Mouse (Mus musculus): ENCODE measurements around the gene Ggt7.
A peak's percentile ranks its signal among the peaks of the same experiment; 100 is the strongest.
"Not testable (repeated sequence)": the region's sequence is repeated elsewhere in the genome, so short reads cannot be mapped to it uniquely, and the experiment has no call there.

The Ggt7 gene

DNA sequence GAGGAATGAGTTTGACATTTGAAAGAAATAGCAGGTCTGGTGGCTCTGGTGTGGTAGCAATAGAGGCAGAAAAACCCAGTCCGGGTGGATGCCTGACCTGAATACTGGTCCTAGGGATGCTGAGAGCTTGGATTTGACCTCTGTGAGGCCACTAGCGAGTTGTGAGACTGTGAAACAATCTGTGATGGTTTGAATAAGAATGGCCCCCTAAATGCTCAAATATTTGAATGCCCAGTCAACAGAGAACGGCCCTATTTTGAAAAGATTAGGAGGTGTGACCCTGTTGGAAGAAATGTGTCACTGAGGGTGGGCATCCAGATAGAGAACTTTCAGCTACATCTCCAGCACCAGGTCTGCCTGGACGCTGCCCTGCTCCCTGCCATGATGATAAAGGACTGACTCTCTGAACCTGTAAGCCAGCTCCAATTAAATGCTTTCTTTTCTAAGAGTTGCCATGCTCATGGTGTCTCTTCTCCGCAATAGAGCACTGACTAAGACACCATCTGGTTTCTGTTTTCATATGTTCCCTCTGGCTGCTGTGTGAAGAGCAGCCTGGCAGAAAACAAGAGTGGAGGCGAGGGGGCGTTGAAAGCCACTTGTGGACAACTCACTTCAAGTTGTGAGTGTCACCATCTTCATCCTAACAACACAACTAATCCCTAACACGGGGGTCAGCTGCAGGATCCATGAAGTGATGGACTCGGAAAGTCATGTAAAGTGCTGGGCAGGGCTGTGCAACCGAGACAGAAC lies 10.1 kb downstream of the Ggt7 start:
- DNase-seq, result no peak

DNA sequence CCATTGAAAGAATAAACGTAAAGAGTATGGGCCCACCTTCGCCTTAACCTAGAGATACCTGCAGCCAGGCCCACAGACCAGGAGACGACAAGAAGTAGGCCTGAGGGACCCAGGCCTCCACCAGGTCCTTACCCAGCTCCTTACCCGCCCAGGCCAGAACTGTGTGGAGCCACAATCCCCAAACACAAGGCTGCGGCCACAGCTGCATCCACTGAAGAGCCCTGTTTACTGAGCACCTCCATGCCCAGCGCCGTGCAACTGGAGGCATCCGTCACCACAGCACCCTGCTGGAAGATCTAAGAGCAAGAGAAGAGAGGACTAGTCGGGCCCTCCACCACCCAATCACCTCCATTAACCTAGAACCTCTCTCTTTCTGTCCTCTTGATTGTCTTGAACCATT lies 12.2 kb downstream of the Ggt7 start:
- no peak for DNase-seq

DNA sequence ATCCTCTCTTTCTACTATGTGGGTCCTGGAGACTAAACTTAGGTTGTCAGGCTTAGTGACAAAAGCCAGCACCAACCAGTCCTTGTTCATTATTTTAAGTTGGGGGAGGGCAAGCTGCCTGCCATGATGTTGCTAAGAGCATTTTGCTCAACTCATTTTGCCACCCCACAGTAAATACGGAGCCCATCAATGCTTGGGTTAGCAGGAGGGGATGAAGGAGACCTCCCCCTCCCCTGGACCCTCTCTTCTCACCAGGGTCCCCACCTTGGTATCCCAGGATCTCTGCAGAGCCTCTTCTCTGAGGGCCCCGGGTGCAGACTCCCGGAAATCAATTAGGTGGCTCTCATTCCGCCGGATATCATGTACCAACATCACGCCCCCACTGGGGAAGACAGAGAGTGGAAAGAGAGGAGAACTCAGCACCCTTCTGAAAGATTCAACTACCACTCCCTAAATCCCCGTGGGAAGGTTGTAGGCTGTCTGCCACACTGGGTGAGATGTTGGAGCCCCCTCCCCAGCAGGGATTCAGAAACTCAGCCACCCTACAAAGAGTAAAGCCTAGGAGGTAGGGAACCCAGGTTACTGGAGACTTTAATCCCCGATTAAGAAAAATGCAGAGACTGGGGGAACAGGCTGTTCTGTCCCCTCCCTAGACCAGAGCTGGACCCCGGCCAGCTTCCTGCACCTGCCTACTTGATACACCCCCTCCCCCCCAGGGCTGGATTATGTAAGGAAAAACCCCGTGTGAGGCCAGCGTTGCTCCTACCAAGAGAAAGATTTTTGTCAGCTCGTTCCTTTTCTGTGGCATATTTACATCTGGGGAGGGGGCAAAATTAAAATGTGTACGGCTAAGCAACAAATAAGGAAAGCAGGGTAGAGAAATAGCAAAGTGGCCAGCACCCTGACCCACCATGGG lies 13.3 kb downstream of the Ggt7 start:
- no peak for DNase-seq

DNA sequence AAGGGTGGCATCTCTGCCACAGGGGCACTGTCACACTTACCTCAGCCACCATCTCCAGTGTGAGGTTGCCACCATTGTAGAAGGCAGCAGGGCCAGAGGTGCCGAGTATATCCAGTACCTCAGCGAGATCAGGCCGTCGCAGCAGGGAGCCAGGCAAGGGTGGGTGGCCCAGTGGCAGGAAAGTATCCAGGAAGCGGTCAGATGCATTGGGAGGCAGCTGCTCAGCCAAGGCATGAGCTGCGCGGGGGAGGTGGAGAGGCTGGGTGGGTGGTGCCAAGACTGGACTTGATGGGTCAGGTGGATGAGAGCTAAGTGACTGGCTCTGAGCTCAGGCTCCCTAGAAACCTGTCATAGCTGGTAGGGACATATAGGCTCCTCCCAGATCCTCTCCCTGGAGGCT lies 15.4 kb downstream of the Ggt7 start:
- DNase-seq, result no peak

DNA sequence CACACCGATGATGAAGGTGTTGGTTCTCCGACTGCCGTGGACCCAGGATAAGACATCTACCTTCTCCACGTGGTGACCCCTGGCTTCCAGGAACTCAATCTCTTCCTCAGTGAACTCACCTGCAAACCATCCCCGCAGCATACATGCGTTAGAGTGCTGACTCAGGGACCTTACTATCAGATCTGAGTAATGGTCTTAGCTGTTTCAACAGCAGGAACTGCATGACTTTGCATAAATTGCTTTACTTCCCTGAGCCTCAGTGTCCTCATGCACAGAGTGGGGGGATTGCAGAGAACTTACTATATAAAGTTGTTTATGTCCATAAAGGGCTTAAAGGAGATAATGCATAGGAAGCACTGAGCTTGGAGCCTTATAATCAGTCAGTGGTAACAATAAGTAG lies 27.0 kb downstream of the Ggt7 start:
- no peak for DNase-seq

DNA sequence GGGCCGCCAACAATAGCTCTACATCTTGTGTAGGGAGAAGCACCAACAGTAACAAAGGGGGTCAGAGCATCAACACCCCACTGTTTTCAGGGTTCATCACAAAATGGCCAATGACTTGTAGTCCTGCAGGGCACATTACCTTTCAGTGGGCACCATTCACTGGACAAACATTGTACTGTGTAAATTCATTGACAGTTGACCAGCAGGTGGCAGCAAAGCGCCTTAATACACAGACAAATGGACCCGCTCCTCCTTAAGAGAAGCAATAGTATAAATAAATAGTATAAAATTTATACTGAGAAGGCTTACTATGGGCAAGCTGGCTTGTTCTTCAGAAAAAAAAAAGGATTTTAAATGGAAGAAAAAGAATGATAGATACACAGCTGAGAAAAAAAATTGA lies 36.0 kb downstream of the Ggt7 start:
- DNase-seq, result peak; percentile 66

DNA sequence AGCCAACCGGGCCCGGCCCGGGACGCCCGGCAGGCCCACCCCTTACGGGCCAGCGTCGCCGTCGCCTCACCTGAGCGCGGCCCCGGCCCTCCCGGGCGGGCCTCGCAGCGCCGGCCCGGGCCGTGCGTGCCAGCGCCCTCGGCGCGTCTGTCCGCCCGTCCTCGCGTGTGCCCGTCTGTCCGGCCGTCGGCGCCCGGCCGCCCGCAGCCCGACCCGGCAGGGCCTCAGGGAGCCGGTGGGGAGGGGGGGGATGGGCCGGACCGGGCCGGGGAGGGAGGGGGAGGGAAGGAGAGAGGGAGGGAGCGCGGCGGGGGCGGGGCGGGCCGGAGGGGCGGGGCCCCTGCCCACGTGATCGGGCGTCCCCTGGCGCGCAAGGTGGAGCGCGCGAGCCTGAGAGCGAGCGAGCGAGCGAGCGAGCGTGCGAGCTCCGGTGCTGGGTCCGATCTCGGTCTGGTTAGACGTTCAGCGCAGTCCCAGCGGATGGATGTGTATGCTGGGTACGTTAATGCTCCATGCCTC lies 44.4 kb downstream of the Ggt7 start, which contains the start of gene Ncoa6:
Ncoa6 (minus strand) TSS at position 325 of the 519 bp plus-strand sequence.
- DNase-seq, result peak; percentile 69

DNA sequence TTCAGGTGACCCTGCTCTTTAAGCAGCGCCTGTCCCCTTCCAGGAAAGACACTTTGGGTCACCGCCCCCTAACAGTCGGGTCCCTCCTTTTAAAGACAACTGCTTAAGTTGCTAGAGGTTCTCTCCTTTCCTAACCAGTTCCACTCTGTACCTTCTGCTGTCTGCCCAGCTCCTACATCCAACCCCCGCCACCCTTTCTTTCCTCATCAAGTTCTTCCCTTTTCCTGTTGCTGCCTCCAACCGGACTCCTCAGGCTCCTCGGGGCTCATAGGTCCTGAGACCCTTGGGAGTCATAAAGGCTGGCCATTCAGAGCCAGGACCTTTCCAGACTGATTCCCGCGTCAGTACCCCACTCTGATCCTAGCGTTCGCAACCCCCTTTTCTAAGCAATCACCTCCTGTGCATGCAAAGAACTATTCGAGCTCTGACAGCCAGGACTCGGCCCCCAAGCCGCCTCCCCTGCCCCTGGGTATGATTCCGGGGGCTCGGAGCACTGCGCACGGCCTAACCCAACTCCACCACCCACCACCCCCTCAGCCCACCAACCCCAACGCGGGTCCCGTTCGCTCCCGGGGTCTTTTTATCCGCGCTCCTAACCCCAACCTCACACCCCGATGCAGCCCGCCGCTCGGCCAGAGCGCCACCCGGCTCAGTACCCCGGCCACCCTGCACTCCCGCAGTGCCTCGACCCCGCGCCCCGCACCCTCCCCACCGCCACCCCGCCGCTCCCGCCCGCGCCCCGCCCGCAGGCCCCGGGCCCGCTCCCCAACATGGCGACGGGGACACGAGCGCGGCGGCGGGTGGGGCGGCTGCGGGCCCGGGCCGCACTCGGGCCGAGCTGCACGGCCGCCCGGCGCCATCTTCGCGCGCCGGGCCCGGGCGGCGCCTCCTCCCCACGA lies 45.1 kb downstream of the Ggt7 start:
- peak; percentile 34 for DNase-seq

DNA sequence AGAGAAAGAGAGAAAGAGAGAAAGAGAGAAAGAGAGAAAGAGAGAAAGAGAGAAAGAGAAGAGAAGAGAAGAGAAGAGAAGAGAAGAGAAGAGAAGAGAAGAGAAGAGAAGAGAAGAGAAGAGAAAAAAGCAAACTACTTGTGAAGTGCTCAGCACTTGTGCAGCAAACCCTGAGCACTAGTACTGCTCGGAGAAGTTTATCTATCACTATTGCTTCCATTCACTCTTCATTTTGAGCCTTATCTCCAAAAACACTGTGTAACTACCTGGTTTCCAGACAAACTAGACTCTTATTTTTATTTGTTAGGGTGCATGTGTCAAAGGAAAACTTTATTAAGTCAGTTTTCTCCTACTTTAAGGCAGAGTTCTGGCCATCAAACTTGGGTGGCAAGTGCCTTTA lies 51.2 kb downstream of the Ggt7 start:
- DNase-seq, result no peak

DNA sequence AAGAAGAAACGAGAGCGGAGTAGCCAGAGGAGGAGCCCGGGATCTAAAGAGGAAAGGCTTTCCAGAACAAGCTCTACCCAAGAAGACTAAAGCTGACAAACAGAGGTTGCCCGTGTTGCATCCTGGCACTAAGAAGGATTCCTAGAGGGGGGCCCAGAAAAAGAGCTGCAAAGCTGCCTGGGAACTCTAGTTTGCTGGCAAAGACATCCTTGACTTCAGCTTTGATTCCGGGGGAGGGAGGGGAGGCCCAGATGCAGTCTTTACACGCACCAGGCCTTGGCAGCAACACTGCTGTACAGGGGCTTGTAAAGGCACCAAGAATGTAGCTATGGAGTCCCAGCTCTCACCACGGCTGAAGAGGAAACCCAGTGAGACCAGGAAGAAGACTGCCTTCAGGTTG lies 64.4 kb downstream of the Ggt7 start:
- DNase-seq, result no peak

DNA sequence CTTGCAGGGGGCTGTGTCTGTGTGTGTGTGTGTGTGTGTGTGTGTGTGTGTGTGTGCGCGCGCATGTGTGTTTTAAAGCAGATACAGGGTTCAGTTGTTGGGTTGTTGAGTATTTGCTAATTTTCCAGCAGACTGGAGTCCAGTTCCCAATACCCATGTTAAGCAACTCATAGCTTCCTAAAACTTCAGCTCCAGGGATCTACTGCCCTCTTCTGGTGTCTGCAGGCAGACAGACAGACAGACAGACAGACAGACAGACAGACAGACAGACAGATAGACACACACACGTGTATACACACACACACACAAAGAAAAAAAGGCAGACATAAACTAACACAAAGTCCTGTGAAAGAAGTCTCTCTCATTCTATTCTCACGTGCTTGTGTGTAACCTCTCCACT lies 66.8 kb downstream of the Ggt7 start:
- no peak for DNase-seq

DNA sequence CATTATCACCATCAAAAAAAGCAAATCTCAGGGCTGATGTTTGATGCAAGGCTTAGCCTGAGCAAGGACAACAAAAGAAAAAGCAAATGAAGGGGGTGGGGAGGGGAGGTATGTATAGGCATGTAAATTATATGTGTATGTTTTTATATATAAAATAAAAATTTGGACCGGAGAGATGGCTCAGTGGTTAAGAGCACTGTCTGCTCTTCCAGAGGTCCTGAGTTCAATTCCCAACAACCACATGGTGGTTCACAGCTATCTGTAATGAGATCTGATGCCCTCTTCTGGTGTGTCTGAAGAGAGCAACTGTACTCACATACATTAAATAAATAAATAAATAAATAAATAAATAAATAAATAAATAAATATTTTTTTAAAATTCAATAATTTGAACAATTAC lies 70.1 kb downstream of the Ggt7 start:
- DNase-seq, result not testable (repeated sequence)

DNA sequence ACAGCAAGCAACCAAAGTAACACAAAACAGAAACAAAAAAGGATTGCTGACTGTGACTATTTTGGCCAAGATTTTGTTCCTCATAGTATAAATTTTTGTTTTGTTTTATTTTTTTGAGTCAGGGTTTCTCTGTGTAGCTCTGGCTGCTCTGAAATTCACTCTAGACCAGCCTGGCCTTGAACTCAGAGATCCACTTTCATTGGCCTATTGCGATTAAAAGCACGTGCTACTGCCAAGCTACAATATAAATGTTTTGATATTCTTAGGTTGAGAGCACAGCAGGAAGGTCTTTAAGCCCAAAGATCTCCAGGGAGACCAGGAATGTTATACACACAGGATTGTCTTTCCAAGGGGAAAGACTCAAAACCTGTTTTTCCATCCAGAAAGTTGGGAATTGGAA lies 74.6 kb downstream of the Ggt7 start:
- no peak for DNase-seq

DNA sequence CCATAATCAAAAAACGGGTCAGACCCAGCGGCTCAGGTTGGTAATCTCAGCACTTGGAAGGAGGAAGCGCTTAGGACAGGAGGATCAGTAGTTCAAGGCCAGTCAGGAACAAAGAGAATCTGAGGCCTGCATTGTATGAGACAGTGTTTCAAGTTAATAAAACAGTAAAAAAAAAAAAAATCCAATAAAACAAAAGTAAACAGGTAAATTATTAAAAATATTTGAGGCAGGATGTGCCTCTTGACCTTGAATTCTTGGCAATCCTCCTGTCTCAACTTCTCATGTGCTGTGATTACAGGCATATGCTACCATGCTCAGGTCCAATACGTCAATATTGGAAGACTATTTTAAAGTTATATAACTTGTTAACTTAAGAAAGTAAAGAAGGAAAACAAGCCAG lies 75.1 kb downstream of the Ggt7 start:
- no peak for DNase-seq

Measured in thymus, postnatal 25 days (tissue).